Mouse (Mus musculus): Measurements from ENCODE around the gene Olfr51.
"Not testable (repeated sequence)": the region's sequence is repeated elsewhere in the genome, so short reads cannot be mapped to it uniquely, and the experiment has no call there.

Gene Olfr51

GRCm38 (mm10) chr11:51003296-51003695, at the start of gene Olfr51:
Gene Olfr51 (plus strand): TSS chr11:51003596.
- DNase-seq (ENCODE audit: low spot score in 2 of 2), result no peak

GRCm38 (mm10) chr11:50953665-50954064, 49.7 kb upstream of the Olfr51 start, which contains the start of gene Prop1:
Gene Prop1 (minus strand): TSS chr11:50953765.
- DNase-seq (ENCODE audit: low spot score in 2 of 2), result no peak

- no peak for DNase-seq (ENCODE audit: low spot score in 2 of 2)
These were observed 38.5 kb upstream of the Olfr51 start for GRCm38 (mm10) chr11:50964886-50965285.

GRCm38 (mm10) chr11:50966230-50966629, 37.2 kb upstream of the Olfr51 start, which contains the start of gene Olfr1378:
Gene Olfr1378 (plus strand): TSS chr11:50966530.
- no peak for DNase-seq (ENCODE audit: low spot score in 2 of 2)

GRCm38 (mm10) chr11:50977216-50977615, 26.2 kb upstream of the Olfr51 start:
- no peak for DNase-seq (ENCODE audit: low spot score in 2 of 2)

GRCm38 (mm10) chr11:50981667-50982066, 21.7 kb upstream of the Olfr51 start, which contains the start of gene Olfr1377:
Gene Olfr1377 (plus strand): TSS chr11:50981967.
- DNase-seq (ENCODE audit: low spot score in 2 of 2), result no peak

GRCm38 (mm10) chr11:51011821-51012220, 8.4 kb downstream of the Olfr51 start:
- no peak for DNase-seq (ENCODE audit: low spot score in 2 of 2)

GRCm38 (mm10) chr11:51013936-51014335, 10.5 kb downstream of the Olfr51 start, which contains the start of gene Olfr54:
Gene Olfr54 (plus strand): TSS chr11:51014236.
- DNase-seq (ENCODE audit: low spot score in 2 of 2), result no peak

GRCm38 (mm10) chr11:51016341-51016740, 12.9 kb downstream of the Olfr51 start:
- DNase-seq (ENCODE audit: low spot score in 2 of 2), result no peak

GRCm38 (mm10) chr11:51026811-51027210, 23.4 kb downstream of the Olfr51 start:
- DNase-seq (ENCODE audit: low spot score in 2 of 2), result not testable (repeated sequence)

- DNase-seq (ENCODE audit: low spot score in 2 of 2), result not testable (repeated sequence)
These were observed 26.0 kb downstream of the Olfr51 start for GRCm38 (mm10) chr11:51029381-51029780.

GRCm38 (mm10) chr11:51030225-51030624, 26.8 kb downstream of the Olfr51 start:
- DNase-seq (ENCODE audit: low spot score in 2 of 2), result no peak

- DNase-seq (ENCODE audit: low spot score in 2 of 2), result no peak
These were observed 29.5 kb downstream of the Olfr51 start for GRCm38 (mm10) chr11:51032851-51033250.

- DNase-seq (ENCODE audit: low spot score in 2 of 2), result not testable (repeated sequence)
These were observed 30.7 kb downstream of the Olfr51 start for GRCm38 (mm10) chr11:51034141-51034540.

GRCm38 (mm10) chr11:51035951-51036350, 32.6 kb downstream of the Olfr51 start:
- no peak for DNase-seq (ENCODE audit: low spot score in 2 of 2)

- not testable (repeated sequence) for DNase-seq (ENCODE audit: low spot score in 2 of 2)
These were observed 41.4 kb downstream of the Olfr51 start for GRCm38 (mm10) chr11:51044776-51045175.

- DNase-seq (ENCODE audit: low spot score in 2 of 2), result not testable (repeated sequence)
These were observed 44.4 kb downstream of the Olfr51 start, which contains the start of gene Olfr1375 for GRCm38 (mm10) chr11:51047809-51048208. Gene Olfr1375 (plus strand): TSS chr11:51048109.

GRCm38 (mm10) chr11:51051678-51052077, 48.3 kb downstream of the Olfr51 start:
- no peak for DNase-seq (ENCODE audit: low spot score in 2 of 2)

GRCm38 (mm10) chr11:51053230-51053629, 49.8 kb downstream of the Olfr51 start:
- DNase-seq (ENCODE audit: low spot score in 2 of 2), result no peak

GRCm38 (mm10) chr11:51059151-51059571, 55.8 kb downstream of the Olfr51 start, which contains the start of gene Zfp354a:
Gene Zfp354a (plus strand): TSS chr11:51059257.
- DNase-seq (ENCODE audit: low spot score in 2 of 2), result peak; percentile 60 to 61

Measured in right cerebral cortex, postnatal 36 days (tissue).